Comparison of ENCODE assay signal across 19 mouse cellular contexts in genomic region chr12:75856096-75856868, GRCm38 (mm10). TPM values are rescaled to one million over a fixed set of nuclear protein-coding genes. Genes with fewer than 3 reads are reported as not detected.
DNase-seq lines count a peak whose midpoint lies in the region; ATAC-seq and TF ChIP-seq lines count a peak whose summit lies in the region.
"Had no signal": no experiment of that assay in that cellular context is flagged by ENCODE, and none has a peak within 500 bp of the region (broad histone marks: within the 10 kb centered on the region; RNA-seq: fewer than 3 reads in every experiment).

No protein-coding gene starts in this region.

- no peak overlapping the region for H3K4me2 ChIP-seq in forebrain, embryonic 14.5 days (ENCODE audit: low read length)
- H3K4me2 ChIP-seq in forebrain, embryonic 12.5 days: no peak overlapping the region
- H3K4me2 ChIP-seq in forebrain, postnatal 0 days (ENCODE audit: low read depth): no peak overlapping the region
- H3K4me2 ChIP-seq in hindbrain, embryonic 11.5 days (replicated peaks; ENCODE audit: low read depth, low read length): no peak overlapping the region
- H3K4me2 ChIP-seq: hindbrain, embryonic 13.5 days; liver, embryonic 13.5 days; stomach, embryonic 15.5 days had no signal

- no peak for DNase-seq in forebrain, embryonic 14.5 days (ENCODE audit: low spot score)
- peak; percentile 68 for DNase-seq in kidney, adult 9 months
- DNase-seq in kidney, postnatal 10 days: no peak
- no peak for DNase-seq in forebrain, postnatal 0 days
- DNase-seq in adrenal gland, adult 18-20 months (ENCODE audit: low spot score in 2 of 2): no peak
- DNase-seq in hindbrain, embryonic 11.5 days (ENCODE audit: low spot score): no peak
- DNase-seq: adrenal gland, adult 8-10 months; cerebellum, adult 2 months; embryo, embryonic 11 days; gastrocnemius, postnatal 25 days; layer of hippocampus, postnatal 36 days; liver, embryonic 13.5 days; retina, postnatal 1 day; spleen, adult 18-20 months had no signal

- H3K27me3 ChIP-seq in forebrain, embryonic 14.5 days (replicated peaks; ENCODE audit: control insufficient read depth, insufficient read depth, low read length): no peaks in the 10 kb centered on the region
- H3K27me3 ChIP-seq in forebrain, embryonic 12.5 days: no peaks in the 10 kb centered on the region
- no peaks in the 10 kb centered on the region for H3K27me3 ChIP-seq in forebrain, postnatal 0 days (ENCODE audit: insufficient read depth, low read length)
- no peaks in the 10 kb centered on the region for H3K27me3 ChIP-seq in hindbrain, embryonic 11.5 days (ENCODE audit: control insufficient read depth, insufficient read depth, low read length)
- H3K27me3 ChIP-seq: hindbrain, embryonic 13.5 days; stomach, embryonic 15.5 days had no signal

- peaks cover 12% of the 10 kb centered on the region for H3K4me1 ChIP-seq in forebrain, embryonic 14.5 days (ENCODE audit: control insufficient read depth, insufficient read depth, low read length)
- peaks cover 23% of the 10 kb centered on the region for H3K4me1 ChIP-seq in forebrain, embryonic 12.5 days
- H3K4me1 ChIP-seq in forebrain, postnatal 0 days (ENCODE audit: insufficient read depth): 0 out of 2 replicates have a peak, but pooled peaks cover 4% of the 10 kb centered on the region
- H3K4me1 ChIP-seq in hindbrain, embryonic 11.5 days (replicated peaks; ENCODE audit: control insufficient read depth, insufficient read depth, low read length): no peaks in the 10 kb centered on the region

- peak overlapping the region; percentile 14; the same call in 1 of the 2 replicates for H3K27ac ChIP-seq in forebrain, embryonic 14.5 days (ENCODE audit: low read depth, low read length)
- H3K27ac ChIP-seq in forebrain, embryonic 12.5 days: no peak overlapping the region
- no peak overlapping the region for H3K27ac ChIP-seq in forebrain, postnatal 0 days (ENCODE audit: low read depth, low read length)
- no peak overlapping the region for H3K27ac ChIP-seq in hindbrain, embryonic 11.5 days (ENCODE audit: low read depth, low read length)
- H3K27ac ChIP-seq: hindbrain, embryonic 13.5 days; limb, embryonic 10.5 days; liver, embryonic 13.5 days; stomach, embryonic 15.5 days had no signal

- H3K9ac ChIP-seq in forebrain, embryonic 14.5 days (ENCODE audit: low read length): no peak overlapping the region
- no peak overlapping the region for H3K9ac ChIP-seq in forebrain, embryonic 12.5 days
- no peak overlapping the region for H3K9ac ChIP-seq in forebrain, postnatal 0 days
- no peak overlapping the region for H3K9ac ChIP-seq in hindbrain, embryonic 11.5 days (ENCODE audit: low read depth, low read length)
- H3K9ac ChIP-seq: hindbrain, embryonic 13.5 days; liver, embryonic 13.5 days; stomach, embryonic 15.5 days had no signal

- H3K4me3 ChIP-seq in forebrain, embryonic 14.5 days (ENCODE audit: low read depth, low read length): no peak overlapping the region
- no peak overlapping the region for H3K4me3 ChIP-seq in forebrain, embryonic 12.5 days (replicated peaks)
- no peak overlapping the region for H3K4me3 ChIP-seq in forebrain, postnatal 0 days (ENCODE audit: low read depth, low read length)
- H3K4me3 ChIP-seq in hindbrain, embryonic 11.5 days (ENCODE audit: low read depth, low read length): no peak overlapping the region
- H3K4me3 ChIP-seq: hindbrain, embryonic 13.5 days; limb, embryonic 10.5 days; liver, embryonic 13.5 days; stomach, embryonic 15.5 days had no signal

- no peaks in the 10 kb centered on the region for H3K36me3 ChIP-seq in forebrain, embryonic 14.5 days (ENCODE audit: control insufficient read depth, insufficient read depth, low read length)
- peaks cover 5% of the 10 kb centered on the region for H3K36me3 ChIP-seq in forebrain, embryonic 12.5 days (replicated peaks)
- no peaks in the 10 kb centered on the region for H3K36me3 ChIP-seq in forebrain, postnatal 0 days (ENCODE audit: insufficient read depth)
- H3K36me3 ChIP-seq in hindbrain, embryonic 11.5 days (ENCODE audit: control insufficient read depth, insufficient read depth, low read length): no peaks in the 10 kb centered on the region
- H3K36me3 ChIP-seq: hindbrain, embryonic 13.5 days; liver, embryonic 13.5 days; stomach, embryonic 15.5 days had no signal

- WGBS in forebrain, embryonic 14.5 days: 71% methylated on average over 14 of the region's 14 CpGs
- 81% methylated on average over 14 of the region's 14 CpGs for WGBS in forebrain, embryonic 12.5 days
- WGBS in forebrain, postnatal 0 days: 66% methylated on average over 14 of the region's 14 CpGs
- 73% methylated on average over 14 of the region's 14 CpGs for WGBS in hindbrain, embryonic 11.5 days

- H3K9me3 ChIP-seq in forebrain, embryonic 14.5 days (replicated peaks; ENCODE audit: control insufficient read depth, low read length): no peaks in the 10 kb centered on the region
- H3K9me3 ChIP-seq in forebrain, embryonic 12.5 days: no peaks in the 10 kb centered on the region
- no peaks in the 10 kb centered on the region for H3K9me3 ChIP-seq in forebrain, postnatal 0 days (ENCODE audit: low read length)
- H3K9me3 ChIP-seq in hindbrain, embryonic 11.5 days (ENCODE audit: control insufficient read depth, low read length): no peaks in the 10 kb centered on the region
- H3K9me3 ChIP-seq: hindbrain, embryonic 13.5 days; limb, embryonic 10.5 days; liver, embryonic 13.5 days; stomach, embryonic 15.5 days had no signal

- ATAC-seq in forebrain, embryonic 14.5 days: no peak
- ATAC-seq in forebrain, embryonic 12.5 days (ENCODE audit: low FRiP score): no peak
- peak; percentile 42 for ATAC-seq in forebrain, postnatal 0 days
- peak; percentile 38; the same call in 1 of the 2 replicates for ATAC-seq in megakaryocyte, adult 5-6 weeks (ENCODE audit: poor library complexity, severe bottlenecking)
- no peak for ATAC-seq in hindbrain, embryonic 11.5 days (ENCODE audit: low FRiP score)

- no peak for TF ChIP-seq CTCF in forebrain, postnatal 0 days (IDR thresholded peaks at IDR 0.05; ENCODE audit: low read depth)

RNA-seq across cellular contexts. Expression of gene Syne2, which starts 38.3 kb away (rescaled TPM):
- polyA plus RNA-seq in forebrain, embryonic 14.5 days (2014; fragmentation: Nextera tagmentation; extraction: Ambion mirVana): 62.0 and 84.9 TPM in 2 replicates
- 141 and 143 TPM in 2 replicates for polyA plus RNA-seq in forebrain, embryonic 12.5 days (2016; fragmentation: Nextera tagmentation; extraction: Ambion mirVana)
- total RNA-seq in forebrain, postnatal 0 days (2014; rRNA removed): 56.2 and 63.5 TPM in 2 replicates
- 21.0 and 27.0 TPM in 2 replicates for polyA plus RNA-seq in forebrain, postnatal 0 days (2015; fragmentation: Nextera tagmentation; extraction: Ambion mirVana)
- total RNA-seq in megakaryocyte, adult 5-6 weeks (2015): 17.4 and 17.8 TPM in 2 replicates
- total RNA-seq in megakaryocyte, adult 5-6 weeks (2017): 31.6 and 34.6 TPM in 2 replicates
- 10 to 100 TPM; 33.2 to 39.7 TPM for total RNA-seq in adrenal gland, adult 18-20 months (2021)
- polyA plus RNA-seq in hindbrain, embryonic 11.5 days (2014; fragmentation: Nextera tagmentation; extraction: Ambion mirVana): 75.2 and 97.5 TPM in 2 replicates

Comparison
In these comparisons a context has a peak if more than half of its experiments do, and no peak if none do; other contexts are left out.
1. ATAC-seq: peak in forebrain, postnatal 0 days (single experiment) and megakaryocyte, adult 5-6 weeks (single experiment); none in forebrain, embryonic 14.5 days (single experiment), forebrain, embryonic 12.5 days (single experiment) and hindbrain, embryonic 11.5 days (single experiment).